Mouse (Mus musculus) stomach, embryonic 16.5 days (tissue): ENCODE results near the gene Lrrc46. TPM values are rescaled to one million over a fixed set of nuclear protein-coding genes. Genes with fewer than 3 reads are reported as not detected.

Experiments
- ATAC-seq: fragments of 200-750 bp; cut with Nextera tagmentation; 2 replicates; pipeline ENCODE4 v1.8.0; 2017; ENCODE audit warnings: moderate number of reproducible peaks, moderate TSS enrichment; ENCODE audit not compliant: insufficient read depth, low FRiP score
- H3K27ac ChIP-seq: fragments of 300-500 bp; sonication (generic); 2 replicates; pipeline ENCODE4 v1.5.1; 2014; ENCODE audit warnings: low read length
- H3K27me3 ChIP-seq: fragments of 300-500 bp; sonication (generic); 2 replicates; pipeline ENCODE4 v1.6.1; 2014; ENCODE audit warnings: low read length, control low read depth, mixed read lengths; ENCODE audit not compliant: control insufficient read depth, insufficient read depth
- H3K36me3 ChIP-seq: fragments of 300-500 bp; sonication (generic); 2 replicates; pipeline ENCODE4 v1.6.1; 2014; ENCODE audit warnings: low read length; ENCODE audit not compliant: control insufficient read depth, insufficient read depth
- H3K4me1 ChIP-seq: fragments of 300-500 bp; sonication (generic); 2 replicates; pipeline ENCODE4 v1.6.1; 2014; ENCODE audit warnings: low read length, control low read depth, mixed read lengths; ENCODE audit not compliant: control insufficient read depth, insufficient read depth
- H3K4me2 ChIP-seq: fragments of 300-500 bp; sonication (generic); 2 replicates; pipeline ENCODE4 v1.6.1; 2014; ENCODE audit warnings: low read depth, low read length, mixed read lengths
- H3K4me3 ChIP-seq: fragments of 300-500 bp; sonication (generic); replicated peaks from 2 replicates; pipeline ENCODE4 v1.5.1; 2014; ENCODE audit warnings: mild to moderate bottlenecking, low read length
- H3K9ac ChIP-seq: fragments of 300-500 bp; sonication (generic); 2 replicates; pipeline ENCODE4 v1.6.1; 2014; ENCODE audit warnings: low read length
- H3K9me3 ChIP-seq: fragments of 300-500 bp; sonication (generic); replicated peaks from 2 replicates; pipeline ENCODE4 v1.6.1; 2016; ENCODE audit warnings: low read length, control low read depth; ENCODE audit not compliant: control insufficient read depth
- WGBS: fragments of 180-500 bp; shearing (Covaris S2); extraction: QIAGEN DNeasy Blood & Tissue Kit; methylation state at CpG from one replicate; pipeline ENCODE4 v1.1.7; 2014; 5-methylcytosine and 5-hydroxymethylcytosine counted together
- polyA plus RNA-seq: library from polyadenylated mRNA; unstranded; fragments of >200 nt; fragmentation: Nextera tagmentation; extraction: Ambion mirVana; gene quantifications from 2 replicates; pipeline ENCODE4 v1.2.1, GENCODE M21; 2015

Lrrc46 gene
- polyA plus RNA-seq, 1 experiment from 2014 or later, result 0.62 TPM

DNA sequence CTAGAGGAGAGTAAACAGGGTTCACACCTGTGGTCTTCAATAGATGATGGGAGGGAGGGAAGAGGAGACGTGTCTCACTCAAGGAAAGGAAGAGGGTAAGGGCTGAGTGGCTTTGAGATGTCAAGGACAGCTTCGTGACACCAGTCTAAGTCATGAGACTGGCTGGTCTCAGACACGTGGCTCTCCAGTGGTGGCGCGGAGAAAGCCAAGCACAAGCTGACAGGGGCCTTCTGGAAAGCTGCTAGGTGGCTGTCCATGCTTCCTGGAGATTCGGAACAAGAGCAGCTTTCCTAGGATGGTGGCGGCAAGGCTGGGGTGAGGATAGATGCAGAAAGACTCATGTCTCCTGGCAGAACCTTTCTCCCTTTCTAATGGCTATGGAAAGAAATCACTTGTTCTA lies 2.3 kb downstream of the Lrrc46 start:
- Histone ChIP-seq H3K9me3 (no peaks in the 10 kb centered on the region), H3K9ac (no peak overlapping the region), H3K27ac (no peak overlapping the region), H3K27me3 (no peaks in the 10 kb centered on the region), H3K4me2 (no peak overlapping the region), H3K4me3 (no peak overlapping the region), H3K4me1 (peaks cover 10% of the 10 kb centered on the region), H3K36me3 (no peaks in the 10 kb centered on the region)
- ATAC-seq, result no peak
- 56% methylated on average over 7 of the region's 7 CpGs for WGBS

DNA sequence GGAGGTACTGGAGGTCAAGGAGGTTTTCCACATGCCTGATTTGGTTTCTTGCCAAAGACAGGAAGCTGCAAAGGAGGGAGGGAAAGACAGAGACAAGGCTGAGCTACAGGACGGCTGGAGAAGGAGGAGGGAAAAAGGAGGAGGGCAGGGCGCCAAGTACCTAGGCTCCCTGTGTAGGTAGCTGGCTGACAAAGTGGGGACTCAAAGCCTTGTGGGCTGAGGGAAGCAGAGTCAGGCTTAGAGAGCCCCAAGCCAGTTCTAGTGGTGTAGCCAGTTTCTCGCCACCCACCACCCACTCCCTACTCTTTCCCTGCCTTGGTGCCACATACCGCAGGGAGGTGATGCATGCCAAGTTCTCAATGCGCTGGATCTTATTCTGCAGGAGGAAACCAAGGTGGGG lies 5.1 kb downstream of the Lrrc46 start:
- H3K9me3 ChIP-seq, result no peaks in the 10 kb centered on the region
- no peak overlapping the region for H3K4me2 ChIP-seq
- ATAC-seq, result no peak
- H3K36me3 ChIP-seq, result no peaks in the 10 kb centered on the region
- no peak overlapping the region for H3K27ac ChIP-seq
- 76% methylated on average over 5 of the region's 5 CpGs for WGBS
- no peaks in the 10 kb centered on the region for H3K27me3 ChIP-seq
- H3K9ac ChIP-seq, result no peak overlapping the region
- 0 out of 2 replicates have a peak, but pooled peaks cover 2% of the 10 kb centered on the region for H3K4me1 ChIP-seq
- no peak overlapping the region for H3K4me3 ChIP-seq

DNA sequence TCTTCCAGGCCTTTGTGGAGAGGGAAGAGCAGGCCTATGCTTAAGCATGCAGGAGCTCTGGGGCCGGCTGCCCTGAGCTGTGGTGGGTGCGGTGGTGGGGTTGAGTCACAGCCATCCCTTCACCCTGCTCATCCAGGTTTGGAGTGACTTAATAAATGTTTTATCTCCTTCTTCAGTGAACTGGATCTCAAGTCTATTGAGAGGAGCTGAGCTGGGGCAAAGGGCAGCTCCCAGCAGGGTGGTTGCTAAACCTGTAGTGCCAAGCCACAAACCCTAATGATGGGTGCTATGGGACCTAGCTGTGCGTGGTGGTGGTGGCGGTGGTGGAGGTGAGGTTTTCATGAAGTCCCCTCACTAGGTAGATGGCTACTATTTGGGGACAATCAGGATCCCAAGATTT lies 7.4 kb downstream of the Lrrc46 start:
- H3K9me3 ChIP-seq, result no peaks in the 10 kb centered on the region
- no peak overlapping the region for H3K4me2 ChIP-seq
- H3K27me3 ChIP-seq, result no peaks in the 10 kb centered on the region
- no peaks in the 10 kb centered on the region for H3K36me3 ChIP-seq
- H3K27ac ChIP-seq, result no peak overlapping the region
- H3K4me1 ChIP-seq, result peaks cover 6% of the 10 kb centered on the region
- no peak overlapping the region for H3K4me3 ChIP-seq
- ATAC-seq, result no peak
- 92% methylated on average over 4 of the region's 4 CpGs for WGBS
- no peak overlapping the region for H3K9ac ChIP-seq

DNA sequence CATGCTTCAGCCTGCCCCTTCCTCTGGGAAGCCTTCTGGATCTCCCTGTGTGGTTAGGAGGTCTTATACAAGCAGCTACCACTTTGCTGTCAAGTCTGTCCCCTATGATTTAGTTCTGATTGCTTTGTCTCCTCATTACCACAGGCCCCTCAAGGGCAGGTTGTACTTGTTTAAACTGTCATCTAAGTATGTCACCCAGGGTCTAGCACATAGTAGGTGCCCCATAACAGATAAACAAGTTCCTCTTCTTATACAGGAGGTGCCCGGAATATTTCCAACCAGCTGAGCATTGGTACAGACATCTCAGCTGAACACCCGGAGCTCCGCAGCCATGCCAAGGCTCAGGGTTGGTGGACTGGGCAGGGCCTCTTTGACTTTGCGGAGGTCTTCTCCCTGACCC lies 8.7 kb downstream of the Lrrc46 start:
- Histone ChIP-seq H3K27me3 (no peaks in the 10 kb centered on the region), H3K4me1 (peaks cover 6% of the 10 kb centered on the region), H3K4me3 (no peak overlapping the region), H3K9me3 (no peaks in the 10 kb centered on the region), H3K4me2 (no peak overlapping the region), H3K9ac (no peak overlapping the region), H3K27ac (no peak overlapping the region), H3K36me3 (no peaks in the 10 kb centered on the region)
- ATAC-seq, result no peak
- WGBS, result 97% methylated on average over 4 of the region's 4 CpGs

DNA sequence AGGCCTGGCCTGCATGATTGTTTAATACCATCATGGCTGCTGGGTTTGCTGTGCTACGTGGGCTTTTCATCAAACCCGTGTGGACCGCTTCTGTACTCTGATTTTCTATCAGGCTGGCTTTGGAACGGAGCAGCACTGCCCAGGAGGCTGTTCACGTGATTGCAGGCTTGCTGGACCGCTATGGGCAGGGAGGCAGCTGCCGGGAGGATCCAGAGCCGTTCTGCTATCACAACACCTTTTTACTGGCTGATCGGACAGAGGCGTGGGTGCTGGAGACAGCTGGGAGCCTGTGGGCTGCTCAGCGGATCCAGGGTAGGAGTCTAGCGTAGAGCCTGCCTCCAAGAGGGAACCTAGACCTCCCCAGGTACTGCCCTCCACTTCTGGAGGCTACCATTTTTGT lies 9.2 kb downstream of the Lrrc46 start:
- no peak for ATAC-seq
- H3K36me3 ChIP-seq, result no peaks in the 10 kb centered on the region
- H3K4me1 ChIP-seq, result peaks cover 6% of the 10 kb centered on the region
- WGBS, result 79% methylated on average over 12 of the region's 12 CpGs
- H3K9me3 ChIP-seq, result no peaks in the 10 kb centered on the region
- no peak overlapping the region for H3K4me2 ChIP-seq
- no peak overlapping the region for H3K4me3 ChIP-seq
- H3K9ac ChIP-seq, result no peak overlapping the region
- H3K27ac ChIP-seq, result no peak overlapping the region
- no peaks in the 10 kb centered on the region for H3K27me3 ChIP-seq

DNA sequence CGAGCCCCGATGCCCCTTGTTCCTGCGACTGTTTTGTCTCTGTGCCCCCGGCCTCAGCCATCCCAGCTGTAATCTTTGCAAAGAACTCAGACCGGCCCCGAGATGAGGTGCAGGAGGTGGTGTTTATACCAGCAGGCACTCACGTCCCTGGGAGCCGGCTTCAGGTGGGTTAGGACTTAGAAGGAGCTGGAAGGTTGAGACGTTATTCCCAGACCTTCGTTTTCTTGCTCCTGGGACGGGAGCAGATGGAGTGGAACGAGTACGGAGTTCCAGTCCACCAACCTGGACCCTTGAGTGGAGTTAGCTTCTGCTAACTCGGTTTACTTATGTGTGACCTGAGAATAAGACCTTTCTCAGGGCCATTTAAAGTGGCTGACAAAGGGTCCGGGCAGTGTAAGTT lies 10.8 kb downstream of the Lrrc46 start:
- Histone ChIP-seq H3K4me3 (peak overlapping the region; percentile 61), H3K4me2 (peak overlapping the region; percentile 83), H3K27me3 (no peaks in the 10 kb centered on the region), H3K36me3 (no peaks in the 10 kb centered on the region), H3K27ac (no peak overlapping the region), H3K4me1 (peaks cover 11% of the 10 kb centered on the region), H3K9me3 (no peaks in the 10 kb centered on the region), H3K9ac (peak overlapping the region; percentile 78)
- ATAC-seq, result no peak
- WGBS, result 16% methylated on average over 15 of the region's 15 CpGs

DNA sequence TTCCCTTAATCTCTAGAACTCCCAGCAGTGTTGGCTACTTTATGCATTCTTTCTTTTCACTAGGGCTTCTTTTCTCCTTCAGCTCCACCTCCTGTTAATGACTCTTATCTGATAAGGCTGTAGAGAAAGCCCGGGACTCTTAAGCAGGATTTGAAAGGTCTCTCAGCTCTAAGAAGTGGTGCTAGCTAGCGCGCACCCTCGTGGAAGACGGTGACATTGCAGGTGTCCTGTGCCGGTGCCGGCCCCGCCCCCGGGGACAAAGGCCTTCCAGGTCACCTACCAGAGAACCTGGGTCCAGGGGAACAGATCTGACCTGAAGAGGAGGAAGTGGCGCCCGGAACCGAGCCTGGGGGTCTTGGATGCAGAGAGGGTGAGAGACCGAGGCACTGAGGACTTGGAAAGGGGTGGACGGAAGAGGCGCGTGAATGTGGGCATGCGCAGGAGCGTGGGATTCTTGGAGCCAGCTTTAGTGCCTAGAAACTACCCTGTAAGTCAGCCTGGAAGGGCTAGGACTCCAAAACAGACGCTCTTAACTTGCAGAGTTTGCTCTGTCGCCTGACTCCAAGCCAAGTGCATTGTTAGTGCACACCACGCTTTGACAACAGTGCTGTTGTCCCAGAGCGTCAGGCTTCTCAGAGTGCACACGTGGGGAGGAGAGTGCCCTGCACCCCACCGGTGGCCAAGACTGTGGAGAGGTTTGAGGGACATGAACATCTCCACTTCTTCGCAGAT lies 11.4 kb downstream of the Lrrc46 start, which contains the start of gene Scrn2:
Scrn2 (plus strand) TSS at position 253 of the 732 bp plus-strand sequence.
- Histone ChIP-seq H3K9me3 (no peaks in the 10 kb centered on the region), H3K27ac (peak within 1 kb of the TSS; percentile 65), H3K36me3 (no peaks in the 10 kb centered on the region), H3K27me3 (no peaks in the 10 kb centered on the region), H3K9ac (peak within 1 kb of the TSS; percentile 78), H3K4me1 (peaks cover 13% of the 10 kb centered on the region), H3K4me3 (peak within 1 kb of the TSS; percentile 61), H3K4me2 (peak within 1 kb of the TSS; percentile 83)
- peak; percentile 76 for ATAC-seq
- WGBS, result under 1% methylated on average over 25 of the region's 25 CpGs

DNA sequence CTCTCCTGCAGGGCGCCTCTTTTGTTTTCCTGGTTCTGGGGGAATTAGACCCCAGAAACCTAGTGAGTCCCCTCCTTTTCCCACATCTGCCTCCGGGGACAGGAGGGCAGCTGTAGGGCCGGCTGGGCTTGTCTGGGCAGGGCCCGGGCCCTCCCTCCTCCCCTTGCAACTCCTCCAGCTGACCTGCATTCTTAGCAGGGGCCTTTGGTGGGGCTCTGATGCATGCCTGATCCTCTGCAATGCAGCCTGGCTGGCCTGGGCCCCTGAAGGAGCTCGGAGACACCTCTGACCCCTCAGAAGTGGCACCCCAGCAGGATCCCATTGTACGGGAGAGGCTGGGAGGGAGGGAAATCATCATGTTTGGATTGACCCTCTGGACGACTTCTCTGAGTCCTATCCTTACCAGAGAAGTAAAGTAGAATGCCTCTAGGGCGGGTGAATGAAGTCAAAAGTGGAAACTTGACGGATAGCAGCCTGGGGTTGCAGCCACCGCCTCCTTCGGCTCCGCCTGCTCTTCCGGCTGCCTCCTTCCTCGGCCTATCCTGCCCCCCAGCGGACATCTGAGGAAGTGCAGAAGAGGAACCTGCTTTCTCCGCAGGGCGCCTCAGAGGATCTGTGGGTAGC lies 15.4 kb downstream of the Lrrc46 start:
- no peaks in the 10 kb centered on the region for H3K9me3 ChIP-seq
- H3K36me3 ChIP-seq, result no peaks in the 10 kb centered on the region
- H3K27ac ChIP-seq, result peak overlapping the region; percentile 93
- peaks cover 22% of the 10 kb centered on the region for H3K4me1 ChIP-seq
- H3K4me2 ChIP-seq, result peak overlapping the region; percentile 61
- peak; percentile 63 for ATAC-seq
- H3K9ac ChIP-seq, result peak overlapping the region; percentile 72
- H3K4me3 ChIP-seq, result peak overlapping the region; percentile 37
- WGBS, result 3% methylated on average over 17 of the region's 17 CpGs
- peaks cover 27% of the 10 kb centered on the region for H3K27me3 ChIP-seq

DNA sequence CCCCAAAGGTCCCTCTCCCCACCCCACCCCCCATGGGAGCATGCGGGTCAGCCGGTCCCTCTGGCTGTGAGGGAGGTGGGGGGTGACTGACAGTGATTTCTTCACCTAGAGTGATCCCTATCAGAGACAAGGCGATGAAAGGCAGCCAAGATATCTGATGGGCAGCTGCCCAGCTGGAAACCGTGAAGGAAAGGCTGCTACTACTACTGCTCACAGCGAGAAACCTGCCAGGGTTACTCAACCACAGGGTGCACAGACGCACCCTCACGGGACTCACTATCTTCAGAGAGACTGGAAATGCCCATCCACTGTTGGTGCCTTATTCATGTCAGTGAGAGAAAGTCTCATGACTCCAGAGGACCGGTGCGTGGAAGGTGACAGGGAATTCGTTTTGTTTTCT lies 16.2 kb downstream of the Lrrc46 start:
- Histone ChIP-seq H3K27me3 (peaks cover 30% of the 10 kb centered on the region), H3K36me3 (no peaks in the 10 kb centered on the region), H3K9me3 (no peaks in the 10 kb centered on the region), H3K4me1 (peaks cover 17% of the 10 kb centered on the region), H3K4me2 (no peak overlapping the region), H3K27ac (peak overlapping the region; percentile 44; the same call in 1 of the 2 replicates), H3K4me3 (no peak overlapping the region), H3K9ac (peak overlapping the region; percentile 72; the same call in 1 of the 2 replicates)
- WGBS, result 45% methylated on average over 10 of the region's 10 CpGs
- ATAC-seq, result no peak
